Mouse (Mus musculus) erythroblast, embryonic 14.5 days (primary cell): ENCODE measurements around the gene Sinhcaf. TPM values are rescaled to one million over a fixed set of nuclear protein-coding genes. Genes with fewer than 3 reads are reported as not detected.

Experiments
- H3K27me3 ChIP-seq: 2 replicates; pipeline ENCODE4 v1.6.1; 2012; ENCODE audit warnings: inconsistent platforms; ENCODE audit not compliant: control insufficient read depth
- H3K36me3 ChIP-seq: 2 replicates; pipeline ENCODE4 v1.6.1; 2012; ENCODE audit warnings: mild to moderate bottlenecking, inconsistent platforms; ENCODE audit not compliant: control insufficient read depth
- H3K4me1 ChIP-seq: 2 replicates; pipeline ENCODE4 v1.6.1; 2012; ENCODE audit warnings: inconsistent platforms; ENCODE audit not compliant: control insufficient read depth
- H3K4me3 ChIP-seq: replicated peaks from 2 replicates; pipeline ENCODE3; 2012; ENCODE audit warnings: moderate library complexity, mild to moderate bottlenecking, inconsistent platforms
- H3K9me3 ChIP-seq: 2 replicates; pipeline ENCODE4 v1.6.1; 2012; ENCODE audit warnings: low read length, inconsistent platforms, mixed read lengths; ENCODE audit not compliant: control insufficient read depth
- GATA1 ChIP-seq: IDR thresholded peaks from 2 replicates; pipeline ENCODE4 v1.6.1; 2012; ENCODE audit warnings: low read length, inconsistent platforms, mixed read lengths
- TAL1 ChIP-seq: IDR thresholded peaks from 3 replicates; pipeline ENCODE4 v1.6.1; 2012; ENCODE audit warnings: low read length, inconsistent platforms, mixed read lengths
- polyA plus RNA-seq: library from polyadenylated mRNA; stranded (reverse); fragments of >175 nt; gene quantifications from 2 replicates; pipeline ENCODE4 v1.2.3, GENCODE M21; 2012

Sinhcaf gene
- polyA plus RNA-seq, 1 experiment: 0.11 TPM

- H3K9me3 ChIP-seq: no peaks in the 10 kb centered on the region
- TF ChIP-seq GATA1 (no peak), TAL1 (no peak)
- H3K27me3 ChIP-seq: no peaks in the 10 kb centered on the region
- peaks cover 31% of the 10 kb centered on the region for H3K4me1 ChIP-seq
- H3K4me3 ChIP-seq: peak within 1 kb of the TSS; percentile 83
- no peaks in the 10 kb centered on the region for H3K36me3 ChIP-seq
Observed at GRCm38 (mm10) chr6:148895773-148896506, 50.3 kb downstream of the Sinhcaf start, which contains the start of gene Caprin2. Gene Caprin2, minus strand, starts transcription at chr6:148896237.

GRCm38 (mm10) chr6:148894888-148895772, 51.1 kb downstream of the Sinhcaf start:
- peak overlapping the region; percentile 83 for H3K4me3 ChIP-seq
- no peaks in the 10 kb centered on the region for H3K27me3 ChIP-seq
- no peaks in the 10 kb centered on the region for H3K36me3 ChIP-seq
- TF ChIP-seq TAL1 (no peak), GATA1 (no peak)
- H3K9me3 ChIP-seq: no peaks in the 10 kb centered on the region
- H3K4me1 ChIP-seq: peaks cover 31% of the 10 kb centered on the region

GRCm38 (mm10) chr6:148873911-148874310, 72.4 kb downstream of the Sinhcaf start:
- no peaks in the 10 kb centered on the region for H3K27me3 ChIP-seq
- H3K9me3 ChIP-seq: no peaks in the 10 kb centered on the region
- no peak overlapping the region for H3K4me3 ChIP-seq
- H3K36me3 ChIP-seq: peaks cover 9% of the 10 kb centered on the region
- TF ChIP-seq GATA1 (no peak), TAL1 (no peak)
- H3K4me1 ChIP-seq: no peaks in the 10 kb centered on the region

Other genes starting within 250 kb of the Sinhcaf start
- 0.09 and 0.10 TPM in 2 replicates for gene Ipo8, start 115.0 kb downstream of the Sinhcaf start, polyA plus RNA-seq
- gene Caprin2, start 50.2 kb downstream of the Sinhcaf start, polyA plus RNA-seq: 0.07 and 0.41 TPM in 2 replicates
- 0.01 TPM in 1 of 2 replicates, not detected in the other for gene Dennd5b, start 155.2 kb upstream of the Sinhcaf start, polyA plus RNA-seq
- gene Gm10203, start 183.7 kb upstream of the Sinhcaf start, polyA plus RNA-seq: not detected in 2 replicates
- gene Etfbkmt, start 193.4 kb upstream of the Sinhcaf start, polyA plus RNA-seq: 0.11 and 0.18 TPM in 2 replicates
- gene Amn1, start 242.2 kb upstream of the Sinhcaf start, polyA plus RNA-seq: 0.16 and 0.22 TPM in 2 replicates